Comparison of ENCODE assay signal across 18 mouse cellular contexts in genomic region chr3:109352690-109353089, GRCm38 (mm10). TPM values are rescaled to one million over a fixed set of nuclear protein-coding genes. Genes with fewer than 3 reads are reported as not detected.
DNase-seq lines count a peak whose midpoint lies in the region; ATAC-seq and TF ChIP-seq lines count a peak whose summit lies in the region.
"Had no signal": no experiment of that assay in that cellular context is flagged by ENCODE, and none has a peak within 500 bp of the region (broad histone marks: within the 10 kb centered on the region; RNA-seq: fewer than 3 reads in every experiment).

No protein-coding gene starts in this region.

- H3K36me3 ChIP-seq in kidney, adult 2 months (ENCODE audit: control insufficient read depth, insufficient read depth, low read length): no peaks in the 10 kb centered on the region
- no peaks in the 10 kb centered on the region for H3K36me3 ChIP-seq in lung, postnatal 0 days (ENCODE audit: insufficient read depth, low read length)
- H3K36me3 ChIP-seq in intestine, embryonic 16.5 days (ENCODE audit: control insufficient read depth, insufficient read depth, low read length): no peaks in the 10 kb centered on the region
- H3K36me3 ChIP-seq: forebrain, embryonic 10.5 days; hindbrain, embryonic 15.5 days; limb, embryonic 12.5 days; stomach, embryonic 15.5 days had no signal

- H3K27me3 ChIP-seq in kidney, adult 2 months (replicated peaks; ENCODE audit: control insufficient read depth, insufficient read depth, low read length): no peaks in the 10 kb centered on the region
- H3K27me3 ChIP-seq in lung, postnatal 0 days (replicated peaks; ENCODE audit: insufficient read depth, low read length): no peaks in the 10 kb centered on the region
- H3K27me3 ChIP-seq in intestine, embryonic 16.5 days (replicated peaks; ENCODE audit: control insufficient read depth, insufficient read depth, low read length): no peaks in the 10 kb centered on the region
- H3K27me3 ChIP-seq: hindbrain, embryonic 15.5 days; limb, embryonic 12.5 days; stomach, embryonic 15.5 days had no signal

- H3K4me1 ChIP-seq in kidney, adult 2 months (ENCODE audit: control insufficient read depth, insufficient read depth, low read length): 0 out of 2 replicates have a peak, but pooled peaks cover 3% of the 10 kb centered on the region
- no peaks in the 10 kb centered on the region for H3K4me1 ChIP-seq in lung, postnatal 0 days (ENCODE audit: insufficient read depth, low read depth, low read length)
- no peaks in the 10 kb centered on the region for H3K4me1 ChIP-seq in intestine, embryonic 16.5 days (ENCODE audit: control insufficient read depth, insufficient read depth, low read length)
- H3K4me1 ChIP-seq: forebrain, embryonic 10.5 days; hindbrain, embryonic 15.5 days; limb, embryonic 12.5 days; stomach, embryonic 15.5 days had no signal

- TF ChIP-seq CTCF in kidney, adult 2 months (conservative IDR thresholded peaks at IDR 0.05; ENCODE audit: insufficient read depth, insufficient read length, low read depth, low read length): no peak
- no peak for TF ChIP-seq CTCF in lung, postnatal 0 days (IDR thresholded peaks at IDR 0.05)

- TF ChIP-seq POLR2A in kidney, adult 2 months (IDR thresholded peaks at IDR 0.05; ENCODE audit: low read depth, low read length): no peak

- WGBS in kidney, adult 2 months: 63% methylated on average over 6 of the region's 6 CpGs
- WGBS in lung, postnatal 0 days: 52% methylated on average over 6 of the region's 6 CpGs
- WGBS in intestine, embryonic 16.5 days: 73% methylated on average over 6 of the region's 6 CpGs

- no peak overlapping the region for H3K4me3 ChIP-seq in kidney, adult 2 months (ENCODE audit: insufficient read depth, low read depth, low read length)
- H3K4me3 ChIP-seq in lung, postnatal 0 days (ENCODE audit: low read depth, low read length): no peak overlapping the region
- H3K4me3 ChIP-seq in intestine, embryonic 16.5 days (ENCODE audit: low read length): no peak overlapping the region
- H3K4me3 ChIP-seq: forebrain, embryonic 10.5 days; hindbrain, embryonic 15.5 days; limb, embryonic 12.5 days; stomach, embryonic 15.5 days had no signal

- peak; percentile 37 for DNase-seq in kidney, adult 2 months
- DNase-seq in kidney, postnatal 10 days: no peak
- DNase-seq in lung, postnatal 0 days (ENCODE audit: low spot score): no peak
- DNase-seq in lung, postnatal 36 days: no peak
- no peak for DNase-seq in cerebellum, postnatal 25 days
- DNase-seq: adrenal gland, postnatal 25 days; cerebellum, adult 9-11 months; lung, adult 2 months had no signal

- ATAC-seq in lung, postnatal 0 days: no peak
- peak; percentile 31 for ATAC-seq in granulocyte monocyte progenitor cell, adult 5-6 weeks (replicated peaks; ENCODE audit: poor library complexity, severe bottlenecking)
- ATAC-seq in intestine, embryonic 16.5 days: no peak
- ATAC-seq: forebrain, embryonic 16.5 days; intestine, postnatal 0 days had no signal

- peak overlapping the region; percentile 38 for H3K27ac ChIP-seq in kidney, adult 2 months (ENCODE audit: insufficient read depth, low read depth, low read length)
- H3K27ac ChIP-seq in lung, postnatal 0 days (ENCODE audit: low read length): no peak overlapping the region
- no peak overlapping the region for H3K27ac ChIP-seq in intestine, embryonic 16.5 days (ENCODE audit: low read length)
- H3K27ac ChIP-seq: forebrain, embryonic 10.5 days; hindbrain, embryonic 15.5 days; limb, embryonic 12.5 days; stomach, embryonic 15.5 days had no signal

- H3K4me2 ChIP-seq in lung, postnatal 0 days (replicated peaks; ENCODE audit: low read depth, low read length): no peak overlapping the region
- no peak overlapping the region for H3K4me2 ChIP-seq in intestine, embryonic 16.5 days (ENCODE audit: low read depth, low read length)
- H3K4me2 ChIP-seq: hindbrain, embryonic 15.5 days; limb, embryonic 12.5 days; liver, embryonic 11.5 days; midbrain, embryonic 11.5 days; stomach, embryonic 15.5 days had no signal

- H3K9me3 ChIP-seq in lung, postnatal 0 days (ENCODE audit: low read length): no peaks in the 10 kb centered on the region
- no peaks in the 10 kb centered on the region for H3K9me3 ChIP-seq in intestine, embryonic 16.5 days (ENCODE audit: control insufficient read depth, low read length)
- H3K9me3 ChIP-seq: forebrain, embryonic 10.5 days; hindbrain, embryonic 15.5 days; limb, embryonic 12.5 days; stomach, embryonic 15.5 days had no signal

- H3K9ac ChIP-seq in lung, postnatal 0 days (replicated peaks; ENCODE audit: low read depth): no peak overlapping the region
- no peak overlapping the region for H3K9ac ChIP-seq in intestine, embryonic 16.5 days (ENCODE audit: low read depth, low read length)
- H3K9ac ChIP-seq: hindbrain, embryonic 15.5 days; limb, embryonic 12.5 days; stomach, embryonic 15.5 days had no signal

- TF ChIP-seq EP300 in lung, postnatal 0 days (IDR thresholded peaks at IDR 0.05): 0 out of 2 replicates have a peak, but pooled peaks have one; percentile 5

RNA-seq across cellular contexts. Expression of gene Vav3, which starts 12.2 kb away (rescaled TPM):
- 5.4 and 6.8 TPM in 2 replicates for polyA plus RNA-seq in kidney, adult 2 months (2012; rRNA removed)
- 11.9 and 12.2 TPM in 2 replicates for polyA plus RNA-seq in lung, postnatal 0 days (2015; fragmentation: Nextera tagmentation; extraction: Ambion mirVana)
- 52.5 and 75.4 TPM in 2 replicates for total RNA-seq in granulocyte monocyte progenitor cell, adult 5-6 weeks (2014; fragmentation: Nextera tagmentation)
- total RNA-seq in granulocyte monocyte progenitor cell, adult 5-6 weeks (2017): 84.4 and 85.7 TPM in 2 replicates
- 18.9 and 19.3 TPM in 2 replicates for polyA plus RNA-seq in intestine, embryonic 16.5 days (2015; fragmentation: Nextera tagmentation; extraction: Ambion mirVana)
